Mouse (Mus musculus) ES-Bruce4 (cell line): ENCODE measurements around the gene Trdmt1. TPM values are rescaled to one million over a fixed set of nuclear protein-coding genes. Genes with fewer than 3 reads are reported as not detected.

Source experiments
- H3K27ac ChIP-seq: 2 replicates; pipeline ENCODE4 v1.5.1; 2012; ENCODE audit warnings: low read length, inconsistent platforms; ENCODE audit not compliant: insufficient read depth
- H3K27me3 ChIP-seq: 2 replicates; pipeline ENCODE4 v1.6.1; 2012; ENCODE audit warnings: mild to moderate bottlenecking, low read length, inconsistent platforms; ENCODE audit not compliant: control insufficient read depth, poor library complexity, insufficient read depth, severe bottlenecking
- H3K36me3 ChIP-seq: 2 replicates; pipeline ENCODE4 v1.6.1; 2012; ENCODE audit warnings: inconsistent platforms, mild to moderate bottlenecking, low read length, moderate library complexity; ENCODE audit not compliant: control insufficient read depth, poor library complexity, insufficient read depth, severe bottlenecking
- H3K4me1 ChIP-seq: one replicate; pipeline ENCODE4 v1.8.1; 2011; ENCODE audit warnings: low read length; ENCODE audit not compliant: control insufficient read depth, insufficient read depth
- H3K4me3 ChIP-seq: 2 replicates; pipeline ENCODE4 v1.5.1; 2011; ENCODE audit warnings: low read depth, mild to moderate bottlenecking, low read length
- H3K9ac ChIP-seq: 2 replicates; pipeline ENCODE4 v1.6.1; 2012; ENCODE audit warnings: low read depth, mild to moderate bottlenecking, inconsistent platforms; ENCODE audit not compliant: poor library complexity, severe bottlenecking
- H3K9me3 ChIP-seq: replicated peaks from 2 replicates; pipeline ENCODE4 v1.6.1; 2012; ENCODE audit warnings: mild to moderate bottlenecking, low read length, inconsistent platforms; ENCODE audit not compliant: control insufficient read depth, poor library complexity, insufficient read depth, severe bottlenecking
- CTCF ChIP-seq: IDR thresholded peaks from one replicate; pipeline ENCODE4 v1.8.1; 2011; ENCODE audit warnings: low read depth, low read length
- EP300 ChIP-seq: IDR thresholded peaks from 2 replicates; pipeline ENCODE4 v1.6.1; 2011; ENCODE audit warnings: low read depth, low read length; ENCODE audit not compliant: insufficient read depth
- POLR2A ChIP-seq: IDR thresholded peaks from one replicate; pipeline ENCODE4 v1.8.1; 2011; ENCODE audit warnings: low read length; ENCODE audit not compliant: insufficient read depth
- polyA plus RNA-seq: library from polyadenylated mRNA; stranded (reverse); fragments of >200 nt; gene quantifications from 2 replicates; pipeline ENCODE4 v1.2.4, GENCODE M21; 2011; ENCODE audit warnings: low read depth; ENCODE audit not compliant: missing spikeins, insufficient read depth, insufficient read length

Gene Trdmt1
- polyA plus RNA-seq, 1 experiment = 14.9 TPM

DNA sequence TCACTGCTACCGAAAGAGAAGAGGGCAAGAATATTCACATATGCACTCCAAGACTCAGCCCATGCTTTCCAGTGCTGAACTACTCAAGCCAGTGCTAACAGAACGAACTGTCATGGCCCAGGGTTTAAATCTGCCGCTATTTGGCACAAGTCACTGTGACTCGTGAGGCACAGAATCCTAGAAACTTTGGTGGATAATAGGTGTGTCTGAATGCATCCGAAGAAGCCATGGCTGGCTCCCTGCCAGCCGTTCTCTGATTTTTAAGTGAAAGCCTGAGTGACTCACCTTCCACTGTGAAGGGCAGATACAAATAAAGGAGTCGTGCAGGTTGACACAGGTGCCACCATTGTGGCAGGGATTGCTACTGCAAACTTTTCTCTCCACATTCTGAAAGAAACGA is 58.0 kb downstream of the Trdmt1 start:
- Histone ChIP-seq H3K9me3 (no peaks in the 10 kb centered on the region), H3K36me3 (no peaks in the 10 kb centered on the region), H3K4me1 (no peaks in the 10 kb centered on the region), H3K4me3 (no peak overlapping the region), H3K9ac (no peak overlapping the region), H3K27me3 (no peaks in the 10 kb centered on the region; the same call in 1 of the 2 replicates), H3K27ac (no peak overlapping the region)
- TF ChIP-seq CTCF (no peak), EP300 (no peak), POLR2A (no peak)

DNA sequence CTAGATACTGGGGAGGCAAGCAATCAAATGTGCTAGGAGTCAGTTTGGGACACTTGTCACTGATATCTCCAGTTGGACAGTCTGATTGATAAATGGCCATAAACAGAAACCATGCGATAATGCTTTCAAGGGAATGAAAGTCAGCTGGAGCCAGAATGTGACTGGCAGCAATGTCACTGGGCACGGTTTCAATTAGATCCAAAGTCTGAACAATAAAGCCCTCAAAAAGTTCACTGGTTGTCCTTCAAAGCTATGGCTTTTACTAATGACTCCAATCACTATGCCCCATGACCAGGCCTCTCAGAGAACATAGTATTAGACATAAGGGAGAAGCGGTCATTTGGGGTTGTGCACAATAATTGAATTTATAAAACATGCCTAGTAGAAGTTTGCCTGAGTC is 59.9 kb downstream of the Trdmt1 start:
- Histone ChIP-seq H3K4me1 (no peaks in the 10 kb centered on the region), H3K27ac (no peak overlapping the region)
- TF ChIP-seq EP300 = no peak
- TF ChIP-seq CTCF = no peak
- no peak for TF ChIP-seq POLR2A

GRCm38 (mm10) chr2:13480744-13481143 is 63.7 kb downstream of the Trdmt1 start:
- no peaks in the 10 kb centered on the region for H3K9me3 ChIP-seq
- TF ChIP-seq POLR2A (no peak), EP300 (no peak), CTCF (no peak)
- H3K27me3 ChIP-seq = no peaks in the 10 kb centered on the region
- H3K9ac ChIP-seq = no peak overlapping the region
- no peaks in the 10 kb centered on the region for H3K36me3 ChIP-seq
- no peaks in the 10 kb centered on the region for H3K4me1 ChIP-seq
- H3K4me3 ChIP-seq = no peak overlapping the region
- H3K27ac ChIP-seq = no peak overlapping the region

More for the DNA sequence above, 59.9 kb downstream of the Trdmt1 start:
- Histone ChIP-seq H3K9ac (no peak overlapping the region), H3K9me3 (no peaks in the 10 kb centered on the region), H3K27me3 (no peaks in the 10 kb centered on the region; the same call in 1 of the 2 replicates), H3K4me3 (no peak overlapping the region), H3K36me3 (no peaks in the 10 kb centered on the region)

- Histone ChIP-seq H3K36me3 (no peaks in the 10 kb centered on the region), H3K9ac (no peak overlapping the region), H3K4me3 (no peak overlapping the region), H3K27ac (no peak overlapping the region), H3K27me3 (no peaks in the 10 kb centered on the region), H3K9me3 (no peaks in the 10 kb centered on the region), H3K4me1 (no peaks in the 10 kb centered on the region)
- TF ChIP-seq POLR2A (no peak), CTCF (no peak), EP300 (no peak)
Observed at GRCm38 (mm10) chr2:13479165-13479564, 65.3 kb downstream of the Trdmt1 start.

GRCm38 (mm10) chr2:13470108-13470507 is 74.4 kb downstream of the Trdmt1 start:
- H3K4me1 ChIP-seq = no peaks in the 10 kb centered on the region

GRCm38 (mm10) chr2:13469641-13470040 is 74.8 kb downstream of the Trdmt1 start:
- H3K27ac ChIP-seq = no peak overlapping the region
- TF ChIP-seq POLR2A = no peak
- no peak for TF ChIP-seq EP300
- TF ChIP-seq CTCF = no peak
- H3K27me3 ChIP-seq = no peaks in the 10 kb centered on the region
- no peaks in the 10 kb centered on the region for H3K9me3 ChIP-seq
- no peaks in the 10 kb centered on the region for H3K36me3 ChIP-seq
- H3K9ac ChIP-seq = no peak overlapping the region
- no peak overlapping the region for H3K4me3 ChIP-seq
- no peaks in the 10 kb centered on the region for H3K4me1 ChIP-seq

More at GRCm38 (mm10) chr2:13470108-13470507, 74.4 kb downstream of the Trdmt1 start:
- TF ChIP-seq POLR2A = no peak
- TF ChIP-seq CTCF = no peak
- TF ChIP-seq EP300 = no peak
- Histone ChIP-seq H3K4me3 (no peak overlapping the region), H3K36me3 (no peaks in the 10 kb centered on the region), H3K27ac (no peak overlapping the region), H3K27me3 (no peaks in the 10 kb centered on the region), H3K9me3 (no peaks in the 10 kb centered on the region), H3K9ac (no peak overlapping the region)
